Mouse (Mus musculus): ENCODE measurements around the gene Cacng4.

Gene Cacng4

DNA sequence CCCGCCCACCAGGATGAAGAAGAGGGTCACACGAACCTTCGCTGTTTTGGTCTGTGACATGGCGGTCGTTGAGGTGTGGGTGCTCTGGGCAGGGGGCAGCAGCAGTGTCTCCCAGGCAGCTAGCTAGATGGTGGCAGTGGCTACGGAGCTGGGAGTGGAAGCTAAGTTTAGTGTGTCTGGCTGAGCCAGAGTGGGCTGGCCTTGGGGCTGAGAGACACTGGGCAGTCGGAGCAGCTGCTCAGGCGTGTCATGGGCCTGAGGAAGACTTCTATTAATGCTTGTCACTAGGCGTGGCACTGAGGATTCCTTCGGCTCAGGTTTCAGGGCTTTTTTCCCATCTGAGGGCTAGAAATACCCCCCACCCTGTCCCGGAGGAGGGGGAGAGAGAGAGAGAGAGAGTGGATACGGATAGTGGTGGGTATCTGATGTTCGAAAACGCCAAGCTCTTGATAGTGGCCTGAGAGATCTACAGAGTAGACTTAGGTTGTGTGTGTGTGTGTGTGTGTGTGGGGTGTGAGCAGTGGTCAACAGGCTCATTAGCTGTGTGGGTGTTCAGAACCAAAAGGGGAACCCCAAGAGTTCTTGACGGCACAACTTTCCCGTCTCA is 77.9 kb downstream of the Cacng4 start, which contains the start of gene Cacng1:
Gene Cacng1, minus strand, starts transcription at position 191 of the 607 bp plus-strand sequence.
- no peak for ATAC-seq (ENCODE audit: low TSS enrichment)

DNA sequence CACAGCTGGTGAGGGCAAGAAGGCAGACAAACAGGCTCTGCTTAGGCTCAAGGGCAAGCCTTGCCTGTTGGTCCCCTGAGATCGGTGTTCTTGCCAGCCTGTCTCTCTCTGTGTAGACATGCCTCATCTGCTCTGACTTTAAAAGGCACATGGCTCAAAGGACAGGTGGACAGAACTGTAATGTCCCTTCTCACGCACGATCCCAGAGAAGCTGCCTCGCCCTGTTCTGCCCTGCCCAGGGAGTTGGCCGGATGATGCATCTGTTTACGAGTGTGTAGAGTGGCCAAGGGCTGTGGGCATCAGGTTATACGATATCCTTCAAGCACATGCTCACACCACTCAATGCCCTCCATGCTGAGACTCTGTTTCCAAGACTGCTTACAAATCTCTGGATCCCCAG is 80.0 kb downstream of the Cacng4 start:
- no peak for ATAC-seq (ENCODE audit: low TSS enrichment)

DNA sequence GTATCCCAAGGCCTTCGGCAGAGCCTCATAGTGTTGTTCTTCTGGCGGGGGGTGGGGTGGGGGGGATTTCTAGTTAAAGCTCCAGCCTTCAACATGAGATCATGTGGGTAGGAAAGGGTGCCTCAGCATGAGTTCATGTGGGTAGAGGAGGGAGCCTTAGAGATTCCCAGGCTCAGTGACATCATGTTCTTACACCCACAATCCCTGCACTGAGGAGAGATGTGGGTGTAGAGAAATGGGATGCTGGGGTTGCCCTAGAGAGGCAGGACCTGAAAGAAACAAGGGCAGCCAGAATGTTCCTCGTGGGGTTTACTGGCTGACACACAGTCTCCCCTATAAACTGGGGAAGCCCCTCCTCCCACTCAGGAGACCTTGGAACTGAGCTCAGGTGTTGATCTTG is 84.0 kb downstream of the Cacng4 start:
- peak; percentile 98 for ATAC-seq (ENCODE audit: low TSS enrichment)

GRCm38 (mm10) chr11:107707897-107708610 is 86.3 kb downstream of the Cacng4 start:
- no peak for ATAC-seq (ENCODE audit: low TSS enrichment)

GRCm38 (mm10) chr11:107705476-107706074 is 88.8 kb downstream of the Cacng4 start:
- no peak for ATAC-seq (ENCODE audit: low TSS enrichment)

DNA sequence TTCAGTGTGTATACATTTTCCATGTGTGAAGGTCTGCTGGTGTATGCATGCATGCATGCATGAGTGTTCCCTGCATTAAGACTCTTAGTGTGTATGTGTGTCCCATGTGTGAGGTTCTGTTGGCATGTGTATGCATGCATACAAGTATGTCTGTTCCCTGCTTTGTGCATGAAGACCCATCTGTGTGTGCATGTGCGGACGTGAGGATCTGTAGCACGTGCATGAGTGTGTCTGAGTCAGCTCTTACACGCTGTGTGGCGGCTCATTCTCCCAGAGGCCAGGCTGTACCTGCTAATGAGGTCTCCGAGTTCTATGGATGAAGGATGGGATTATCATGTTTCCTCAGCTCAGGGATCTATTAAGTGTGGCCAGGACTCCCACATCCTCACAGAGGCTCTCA is 89.3 kb downstream of the Cacng4 start:
- no peak for ATAC-seq (ENCODE audit: low TSS enrichment)

- peak; percentile 34; the same call in 1 of the 2 replicates for ATAC-seq (ENCODE audit: low TSS enrichment)
These were observed 90.9 kb downstream of the Cacng4 start for GRCm38 (mm10) chr11:107703272-107704134.

DNA sequence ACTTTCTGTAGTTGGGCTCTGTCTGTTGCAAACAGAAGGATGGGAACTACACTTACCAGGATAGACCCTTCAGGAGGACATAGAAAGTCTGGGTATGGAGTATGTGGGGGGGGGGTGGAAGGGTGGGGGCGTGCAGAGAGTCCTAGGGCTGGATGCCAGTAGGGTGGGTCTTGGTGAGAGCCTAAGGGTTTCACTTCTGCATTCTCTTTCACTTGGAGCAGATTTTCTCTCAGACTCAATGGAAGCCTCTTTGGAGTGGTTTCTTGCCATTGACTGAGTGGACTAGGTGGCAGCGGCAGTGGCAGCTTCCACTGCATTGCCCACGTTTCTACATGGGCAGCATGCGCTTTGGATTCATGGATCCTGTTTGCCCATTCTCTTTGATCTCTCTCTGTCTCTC is 94.4 kb downstream of the Cacng4 start:
- no peak for ATAC-seq (ENCODE audit: low TSS enrichment)

- no peak for ATAC-seq (ENCODE audit: low TSS enrichment)
These were observed 101.0 kb downstream of the Cacng4 start for GRCm38 (mm10) chr11:107693338-107693737.

DNA sequence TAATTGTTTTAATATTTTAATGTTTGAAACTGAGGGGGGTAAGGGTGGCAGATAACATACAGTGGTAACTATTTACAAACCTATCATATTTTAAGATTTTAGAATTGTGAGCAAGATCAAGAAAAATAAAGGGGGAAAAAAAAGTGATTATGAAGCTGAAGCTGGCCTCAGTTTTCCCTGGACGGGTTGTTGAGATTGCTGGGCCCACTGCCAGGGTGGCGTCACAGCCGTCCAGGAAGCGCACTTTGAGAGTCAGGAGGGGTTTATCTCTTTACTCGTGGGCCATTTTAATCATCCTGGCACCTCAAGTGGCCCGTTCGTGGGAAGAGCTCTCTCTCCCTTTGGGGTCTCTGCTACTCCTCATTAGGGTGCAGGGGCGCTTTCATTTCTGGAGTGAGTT is 102.8 kb downstream of the Cacng4 start:
- ATAC-seq (ENCODE audit: low TSS enrichment), result no peak

DNA sequence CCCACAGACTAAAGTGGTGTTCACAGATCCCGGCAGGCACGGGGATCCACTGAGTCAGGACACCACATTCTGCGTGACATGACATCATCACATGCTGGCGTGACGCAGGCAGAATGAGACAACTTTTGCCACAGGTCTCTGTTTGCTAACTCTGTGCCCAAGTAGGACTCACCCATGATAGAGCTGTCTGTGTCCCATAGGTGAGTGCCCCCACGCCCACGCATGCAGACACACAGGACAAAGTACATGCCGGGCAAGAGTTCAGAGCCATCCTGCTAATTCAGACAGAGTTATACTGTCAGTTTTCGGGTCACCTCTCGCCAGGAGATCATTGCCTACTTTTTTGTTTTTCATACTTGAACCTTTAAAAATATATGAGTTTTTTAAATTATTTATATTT is 105.9 kb downstream of the Cacng4 start:
- no peak for ATAC-seq (ENCODE audit: low TSS enrichment)

DNA sequence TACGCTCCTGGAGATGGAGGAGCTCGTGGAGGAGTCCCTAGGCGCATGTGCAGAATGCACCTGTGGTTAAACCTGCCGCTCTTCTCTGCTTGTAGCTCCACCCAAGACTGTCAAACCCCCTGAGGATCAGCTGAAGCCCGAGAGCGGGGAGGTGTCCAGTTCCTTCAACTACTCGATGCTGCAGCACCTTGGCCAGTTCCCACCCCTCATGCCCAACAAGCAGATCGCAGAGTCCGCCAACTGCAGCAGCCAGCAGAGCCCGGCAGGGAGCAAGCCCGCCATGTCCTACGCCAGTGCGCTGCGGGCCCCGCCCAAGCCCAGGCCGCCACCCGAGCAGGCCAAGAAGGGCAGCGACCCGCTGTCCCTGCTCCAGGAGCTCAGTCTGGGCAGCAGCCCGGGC is 108.1 kb downstream of the Cacng4 start:
- no peak for ATAC-seq (ENCODE audit: low TSS enrichment)

DNA sequence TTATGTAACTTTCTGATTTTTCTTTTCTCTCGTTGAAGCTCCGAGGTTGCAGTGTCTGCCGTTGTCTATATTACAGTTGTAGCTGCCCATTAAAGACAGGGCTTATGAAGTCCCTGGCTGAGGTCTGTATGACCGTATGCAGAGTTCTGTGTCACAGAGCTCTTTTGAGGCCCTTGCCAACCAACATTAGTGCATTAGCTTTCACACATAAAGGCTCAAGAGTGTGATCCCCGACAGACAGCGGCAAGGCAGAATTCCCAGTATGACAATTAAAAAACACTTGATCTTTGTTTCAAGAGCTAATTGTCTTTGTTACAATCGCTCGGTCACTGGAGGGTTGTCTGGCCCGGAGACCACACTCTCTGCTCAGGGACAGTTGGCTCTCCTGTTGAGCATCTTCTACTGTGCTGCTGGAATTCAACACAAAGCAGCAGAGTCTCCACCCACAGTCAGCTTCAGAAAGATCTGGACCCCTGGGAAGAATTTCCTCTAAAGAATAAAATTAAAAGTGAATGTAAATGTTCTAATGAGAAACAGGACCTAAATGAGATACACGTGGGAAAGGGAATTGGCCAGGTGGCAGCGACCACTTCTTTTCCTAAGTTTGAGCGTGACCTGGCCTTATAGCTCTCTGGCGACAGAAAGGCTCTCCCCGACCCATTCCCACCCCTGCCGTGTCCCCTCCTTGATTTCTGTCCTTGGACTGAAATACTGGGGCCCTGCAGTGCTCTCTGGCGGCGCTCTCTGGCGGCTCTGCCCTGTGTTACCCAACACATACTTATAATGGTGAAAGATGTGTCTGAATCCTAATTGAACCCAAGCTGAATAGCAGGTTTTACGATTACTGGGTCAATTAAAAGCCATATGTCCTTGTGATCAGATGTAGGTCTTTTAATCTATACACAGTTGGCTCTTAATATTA is 110.6 kb downstream of the Cacng4 start:
- no peak for ATAC-seq (ENCODE audit: low TSS enrichment)

DNA sequence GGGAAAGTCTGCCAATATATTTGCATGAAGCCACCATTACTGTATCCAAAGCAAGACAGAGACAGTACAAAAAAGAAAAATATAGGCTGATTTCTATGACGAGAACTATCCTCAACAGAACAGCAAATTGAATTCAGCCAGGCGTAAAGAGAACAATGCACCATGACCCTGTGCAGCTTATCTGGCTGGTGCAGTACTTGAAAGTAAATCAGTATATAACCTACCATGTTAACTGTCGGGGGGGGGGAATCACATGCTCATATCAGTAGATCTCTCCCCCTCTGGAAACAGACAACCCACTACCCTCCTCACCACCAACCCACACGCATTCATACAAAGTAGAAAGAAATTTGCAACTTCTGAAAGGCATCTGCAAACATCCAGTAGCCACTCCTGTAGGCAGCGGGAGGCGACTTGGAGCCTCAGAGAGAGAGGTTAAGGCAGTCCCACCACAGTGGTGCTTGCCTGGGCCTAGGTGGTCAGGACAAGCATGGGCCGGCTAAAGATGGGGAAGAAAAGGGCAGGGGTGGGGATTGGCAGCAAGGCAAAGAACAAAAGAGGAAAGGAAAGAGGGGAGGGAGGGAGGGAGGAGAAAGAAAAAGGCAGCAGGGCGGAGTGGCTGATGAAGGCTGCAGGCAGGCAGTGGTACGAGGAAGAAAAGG is 111.5 kb downstream of the Cacng4 start:
- no peak for ATAC-seq (ENCODE audit: low TSS enrichment)
